Mouse (Mus musculus) midbrain, embryonic 16.5 days (tissue): ENCODE results near the gene Acot10. TPM values are rescaled to one million over a fixed set of nuclear protein-coding genes. Genes with fewer than 3 reads are reported as not detected.

ENCODE experiments used
- ATAC-seq: fragments of 200-750 bp; cut with Nextera tagmentation; 2 replicates; pipeline ENCODE4 v1.8.0; 2017; ENCODE audit warnings: moderate TSS enrichment
- H3K27ac ChIP-seq: fragments of 300-500 bp; sonication (generic); 2 replicates; pipeline ENCODE4 v1.5.1; 2014; ENCODE audit warnings: mild to moderate bottlenecking, low read length, mixed read lengths
- H3K27me3 ChIP-seq: fragments of 300-500 bp; sonication (generic); 2 replicates; pipeline ENCODE4 v1.6.1; 2014; ENCODE audit warnings: low read depth, low read length, mixed read lengths; ENCODE audit not compliant: control insufficient read depth, insufficient read depth
- H3K36me3 ChIP-seq: fragments of 300-500 bp; sonication (generic); 2 replicates; pipeline ENCODE4 v1.6.1; 2014; ENCODE audit warnings: mild to moderate bottlenecking, low read length, moderate library complexity, mixed read lengths; ENCODE audit not compliant: control insufficient read depth, insufficient read depth
- H3K4me1 ChIP-seq: fragments of 300-500 bp; sonication (generic); 2 replicates; pipeline ENCODE4 v1.6.1; 2014; ENCODE audit warnings: mild to moderate bottlenecking, low read length, mixed read lengths; ENCODE audit not compliant: control insufficient read depth, insufficient read depth
- H3K4me2 ChIP-seq: fragments of 300-500 bp; sonication (generic); 2 replicates; pipeline ENCODE4 v1.6.1; 2014; ENCODE audit warnings: mild to moderate bottlenecking, low read length, mixed read lengths
- H3K4me3 ChIP-seq: fragments of 300-500 bp; sonication (generic); 2 replicates; pipeline ENCODE4 v1.5.1; 2014; ENCODE audit warnings: low read depth, mild to moderate bottlenecking, low read length, moderate library complexity, mixed read lengths
- H3K9ac ChIP-seq: fragments of 300-500 bp; sonication (generic); 2 replicates; pipeline ENCODE4 v1.6.1; 2014; ENCODE audit warnings: low read depth, low read length, mixed read lengths
- H3K9me3 ChIP-seq: fragments of 300-500 bp; sonication (generic); replicated peaks from 2 replicates; pipeline ENCODE4 v1.6.1; 2014; ENCODE audit warnings: mild to moderate bottlenecking, low read length, mixed read lengths; ENCODE audit not compliant: control insufficient read depth, poor library complexity, severe bottlenecking
- WGBS: fragments of 180-500 bp; shearing (Covaris S2); extraction: QIAGEN DNeasy Blood & Tissue Kit; methylation state at CpG from one replicate; pipeline ENCODE4 v1.1.7; 2014; 5-methylcytosine and 5-hydroxymethylcytosine counted together
- polyA plus RNA-seq: library from polyadenylated mRNA; unstranded; fragments of >200 nt; fragmentation: Nextera tagmentation; extraction: Ambion mirVana; gene quantifications from 2 replicates; pipeline ENCODE4 v1.2.1, GENCODE M21; 2015

The Acot10 gene
- polyA plus RNA-seq, 1 experiment from 2014 or later: 0.44 TPM

DNA sequence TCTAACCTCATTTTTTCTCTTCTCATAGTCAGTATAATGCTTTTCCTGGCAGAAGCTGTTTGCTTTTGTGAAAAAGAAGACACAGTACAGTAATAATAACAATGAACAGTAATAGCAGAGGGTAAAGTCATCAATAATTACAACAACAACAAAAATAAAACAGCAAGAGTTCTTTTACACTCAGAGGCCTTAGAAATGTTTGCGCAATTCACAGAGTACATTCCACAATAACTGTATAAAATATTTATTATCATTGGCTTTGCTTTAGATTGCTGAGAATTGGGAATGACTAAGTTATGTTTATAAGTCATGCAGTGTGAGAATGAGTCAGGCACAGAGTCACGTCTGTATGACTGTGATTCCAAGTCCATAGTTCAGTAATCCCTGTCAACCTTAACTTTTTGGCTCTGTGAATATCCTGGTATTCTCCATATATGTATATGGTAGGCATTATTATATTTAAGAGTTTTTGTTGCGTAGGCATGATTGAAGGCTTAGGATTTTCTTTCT, 23.6 kb downstream of the Acot10 start:
- 93% methylated on average over 3 of the region's 3 CpGs for WGBS
- peaks cover 3% of the 10 kb centered on the region; the same call in 1 of the 2 replicates for H3K4me1 ChIP-seq
- no peak for ATAC-seq
- no peaks in the 10 kb centered on the region for H3K9me3 ChIP-seq
- no peak overlapping the region for H3K4me3 ChIP-seq
- H3K4me2 ChIP-seq: no peak overlapping the region
- no peak overlapping the region for H3K27ac ChIP-seq
- no peaks in the 10 kb centered on the region for H3K36me3 ChIP-seq
- H3K27me3 ChIP-seq: no peaks in the 10 kb centered on the region
- H3K9ac ChIP-seq: no peak overlapping the region

DNA sequence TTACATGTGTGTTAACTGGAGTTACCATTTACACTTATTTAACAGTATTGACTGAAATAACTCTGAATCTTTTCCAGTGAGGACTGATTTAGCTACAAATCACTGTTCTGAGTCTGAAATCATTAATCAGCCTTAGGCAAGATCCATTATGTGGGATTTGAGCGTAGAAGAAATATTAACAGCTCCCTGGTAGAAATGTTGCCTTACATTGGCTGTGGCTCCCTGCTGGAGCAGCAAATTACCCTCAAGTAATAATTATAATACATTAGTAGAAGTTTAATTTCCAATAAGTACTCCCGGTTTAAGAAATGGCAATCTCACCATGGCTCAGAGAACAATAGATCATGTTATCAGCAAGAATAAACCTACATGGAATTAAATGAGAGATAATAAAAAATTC, 27.4 kb downstream of the Acot10 start:
- WGBS: 59% methylated on average over 2 of the region's 2 CpGs
- Histone ChIP-seq H3K36me3 (no peaks in the 10 kb centered on the region), H3K27me3 (no peaks in the 10 kb centered on the region), H3K27ac (no peak overlapping the region), H3K4me3 (no peak overlapping the region), H3K9ac (no peak overlapping the region), H3K4me2 (no peak overlapping the region), H3K9me3 (no peaks in the 10 kb centered on the region), H3K4me1 (peaks cover 3% of the 10 kb centered on the region; the same call in 1 of the 2 replicates)
- no peak for ATAC-seq

DNA sequence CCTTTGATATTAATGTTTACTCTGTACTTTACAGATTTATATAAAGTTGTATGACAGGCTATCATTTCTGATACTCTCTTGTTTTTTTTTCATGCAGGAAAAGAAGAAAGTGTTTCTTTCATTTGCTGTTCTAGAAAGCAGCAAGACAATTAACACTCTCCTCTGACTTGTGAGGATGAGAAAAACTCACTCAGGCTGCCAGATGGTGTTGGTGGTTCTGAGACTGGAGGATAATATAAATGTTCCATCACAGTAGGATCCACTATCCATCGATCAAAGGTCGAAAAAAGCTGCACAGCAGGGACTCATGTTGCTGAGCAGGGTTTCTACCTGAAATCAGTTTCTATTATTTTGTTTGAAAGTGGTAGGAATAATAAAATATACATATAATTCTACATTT, 32.0 kb downstream of the Acot10 start:
- no peak for ATAC-seq
- Histone ChIP-seq H3K27me3 (no peaks in the 10 kb centered on the region), H3K36me3 (no peaks in the 10 kb centered on the region), H3K4me1 (peaks cover 3% of the 10 kb centered on the region; the same call in 1 of the 2 replicates), H3K4me3 (no peak overlapping the region), H3K27ac (no peak overlapping the region), H3K4me2 (no peak overlapping the region), H3K9ac (no peak overlapping the region), H3K9me3 (no peaks in the 10 kb centered on the region)
- 69% methylated on average over 2 of the region's 2 CpGs for WGBS

Other genes with a start within 250 kb of the Acot10 start
- 9.5 and 11.6 TPM in 2 replicates for gene Cdh12, start 217.5 kb downstream of the Acot10 start, polyA plus RNA-seq